Mouse (Mus musculus): ENCODE results near the gene Usp43. TPM values are rescaled to one million over a fixed set of nuclear protein-coding genes. Genes with fewer than 3 reads are reported as not detected.
A peak's percentile ranks its signal among the peaks of the same experiment; 100 is the strongest.

Gene Usp43
- total and polyA plus RNA-seq, 3 experiments, result not detected

- H3K79me2 ChIP-seq (replicated peaks; ENCODE audit: control insufficient read depth, extremely low read depth, insufficient read depth, poor library complexity, severe bottlenecking), result peaks cover 14% of the 10 kb centered on the region; the same call in 1 of the 2 replicates
- H3K27ac ChIP-seq (ENCODE audit: insufficient read depth, low read depth), result no peak within 1 kb of the TSS
- peaks cover 5% of the 10 kb centered on the region for H3K27me3 ChIP-seq (replicated peaks)
- DNase-seq (ENCODE audit: extremely low read depth), result peak; percentile 88
- peaks cover 4 to 30% of the 10 kb centered on the region in 2 experiments for H3K4me1 ChIP-seq (ENCODE audit: control insufficient read depth in 1 of 2, insufficient read depth in 2 of 2)
- in situ Hi-C loops (cut with MboI; ENCODE audit: low pct_ligation_motif_present, low pct_unique_long_range_greater_than_20kb, low sequenced_read_pairs), result no loop called here
- H3K4me2 ChIP-seq (ENCODE audit: insufficient read depth, low read depth, poor library complexity, severe bottlenecking), result peak within 1 kb of the TSS; percentile 95
- H3K9me3 ChIP-seq (replicated peaks; ENCODE audit: low read length), result no peaks in the 10 kb centered on the region
- H3K36me3 ChIP-seq (replicated peaks in 1 of 2; ENCODE audit: control insufficient read depth in 1 of 2, insufficient read depth in 1 of 2, low read length in 1 of 2), result peaks cover 8 to 21% of the 10 kb centered on the region in 2 experiments
- no peak for TF ChIP-seq SMC3 (IDR thresholded peaks at IDR 0.05; ENCODE audit: low read depth, low read length)
- TF ChIP-seq IRF4 (IDR thresholded peaks at IDR 0.05; ENCODE audit: low read depth, low read length), result peak; percentile 82
- TF ChIP-seq MEF2A (IDR thresholded peaks at IDR 0.05; ENCODE audit: borderline replicate concordance, low read depth, low read length), result peak; percentile 55; the same call in 1 of the 2 replicates
- TF ChIP-seq SIN3A (IDR thresholded peaks at IDR 0.05; ENCODE audit: low read length), result peak; percentile 100
- TF ChIP-seq USF2 (conservative IDR thresholded peaks at IDR 0.05; ENCODE audit: low read depth, low read length), result no peak
- TF ChIP-seq BHLHE40 (IDR thresholded peaks at IDR 0.05; ENCODE audit: low read depth, low read length), result peak; percentile 51
- TF ChIP-seq TCF12 (IDR thresholded peaks at IDR 0.05; ENCODE audit: low read depth, low read length), result peak; percentile 71
- TF ChIP-seq MAX (IDR thresholded peaks at IDR 0.05; ENCODE audit: low read length), result peak; percentile 63
- TF ChIP-seq NRF1 (IDR thresholded peaks at IDR 0.05; ENCODE audit: low read depth, low read length), result peak; percentile 62
- no peak; the same call in 1 of the 2 replicates for TF ChIP-seq ZMIZ1 (IDR thresholded peaks at IDR 0.05; ENCODE audit: low read depth, low read length)
- peak; percentile 95 for TF ChIP-seq MXI1 (IDR thresholded peaks at IDR 0.05; ENCODE audit: low read depth, low read length)
- TF ChIP-seq MAZ (IDR thresholded peaks at IDR 0.05; ENCODE audit: low read depth, low read length), result peak; percentile 67; the same call in 1 of the 2 replicates
- peak; percentile 76 for TF ChIP-seq ETS1 (conservative IDR thresholded peaks at IDR 0.05; ENCODE audit: low read depth, low read length)
- peak; percentile 80; the same call in 1 of the 2 replicates for TF ChIP-seq KAT2A (IDR thresholded peaks at IDR 0.05; ENCODE audit: insufficient replicate concordance, low read length)
- peak; percentile 79; the same call in 1 of the 2 replicates for TF ChIP-seq CHD1 (IDR thresholded peaks at IDR 0.05; ENCODE audit: low read depth, low read length)
- peak; percentile 88 for TF ChIP-seq HCFC1 (IDR thresholded peaks at IDR 0.05; ENCODE audit: low read depth, low read length)
- TF ChIP-seq EP300 (IDR thresholded peaks at IDR 0.05; ENCODE audit: low read length), result peak; percentile 55
- no peak for TF ChIP-seq ZC3H11A (IDR thresholded peaks at IDR 0.05; ENCODE audit: low read depth, low read length)
- 0 out of 2 replicates have a peak, but pooled peaks have one; percentile 51 for TF ChIP-seq NELFE (IDR thresholded peaks at IDR 0.05; ENCODE audit: low read depth, low read length)
- no peak for TF ChIP-seq ZNF384 (IDR thresholded peaks at IDR 0.05; ENCODE audit: low read depth, low read length)
- TF ChIP-seq POLR2A (IDR thresholded peaks at IDR 0.05; ENCODE audit: low read depth, low read length), result peak; percentile 82
- TF ChIP-seq PAX5 (IDR thresholded peaks at IDR 0.05; ENCODE audit: low read length), result no peak
- TF ChIP-seq ELF1 (IDR thresholded peaks at IDR 0.05; ENCODE audit: low read depth, low read length), result peak; percentile 99
- no peak for TF ChIP-seq CTCF (conservative IDR thresholded peaks at IDR 0.05 in 1 of 2, IDR thresholded peaks at IDR 0.05 in 1 of 2; ENCODE audit: low read depth in 2 of 2, low read length in 2 of 2)
- TF ChIP-seq MAFK (IDR thresholded peaks at IDR 0.05; ENCODE audit: insufficient replicate concordance, low read length), result no peak
- TF ChIP-seq TBP (conservative IDR thresholded peaks at IDR 0.05; ENCODE audit: low read depth, low read length), result 0 out of 2 replicates have a peak, but pooled peaks have one; percentile 24
- peak; percentile 44; the same call in 1 of the 2 replicates for TF ChIP-seq MYC (IDR thresholded peaks at IDR 0.05; ENCODE audit: low read depth, low read length)
- TF ChIP-seq JUN (IDR thresholded peaks at IDR 0.05; ENCODE audit: insufficient read depth, low read depth, low read length), result 0 out of 2 replicates have a peak, but pooled peaks have one; percentile 3
- TF ChIP-seq POLR2AphosphoS2 (IDR thresholded peaks at IDR 0.05; ENCODE audit: low read depth, low read length), result 0 out of 2 replicates have a peak, but pooled peaks have one; percentile 50
- peak; percentile 80 for TF ChIP-seq USF1 (IDR thresholded peaks at IDR 0.05; ENCODE audit: low read depth, low read length)
- TF ChIP-seq RCOR1 (conservative IDR thresholded peaks at IDR 0.05; ENCODE audit: low read depth, low read length), result no peak
- peak within 1 kb of the TSS; percentile 77 for H3K9ac ChIP-seq (ENCODE audit: insufficient read depth, low read depth)
- H3K4me3 ChIP-seq (replicated peaks in 1 of 3; ENCODE audit: low read depth in 2 of 3, low read length in 2 of 3, poor library complexity in 1 of 3), result peak within 1 kb of the TSS; percentile 78 to 97 (median 90)
- dilution Hi-C loops (cut with MboI; ENCODE audit: extremely low pct_ligation_motif_present, extremely low pct_unique_long_range_greater_than_20kb, low sequenced_read_pairs), result no loop called here
Measured at GRCm38 (mm10) chr11:67965905-67966878, 44.2 kb upstream of the Usp43 start, which contains the start of gene Stx8. Gene Stx8 (plus strand): TSS chr11:67966193.
